Mouse (Mus musculus) lung, adult 2 months (tissue): ENCODE measurements around the gene Gpsm1.

ENCODE experiments used
- CTCF ChIP-seq: fragments of 200-500 bp; IDR thresholded peaks from 2 replicates; pipeline ENCODE4 v1.5.1; 2011; ENCODE audit warnings: mild to moderate bottlenecking, low read length, control low read depth; ENCODE audit not compliant: insufficient read depth
- POLR2A ChIP-seq: fragments of 200-500 bp; IDR thresholded peaks from 2 replicates; pipeline ENCODE4 v1.6.1; 2011; ENCODE audit warnings: low read depth, mild to moderate bottlenecking, control low read depth, low read length, borderline replicate concordance; ENCODE audit errors: extremely low read depth

- TF ChIP-seq CTCF = no peak
- no peak for TF ChIP-seq POLR2A
Measured at GRCm38 (mm10) chr2:26296606-26297195, 18.6 kb upstream of the Gpsm1 start.
